Mouse (Mus musculus): ENCODE data around the gene Pnp2. TPM values are rescaled to one million over a fixed set of nuclear protein-coding genes. Genes with fewer than 3 reads are reported as not detected.
"Not testable (repeated sequence)": the region's sequence is repeated elsewhere in the genome, so short reads cannot be mapped to it uniquely, and the experiment has no call there.

Gene Pnp2
- polyA plus RNA-seq, 1 experiment from 2014 or later, result 0.18 TPM

DNA sequence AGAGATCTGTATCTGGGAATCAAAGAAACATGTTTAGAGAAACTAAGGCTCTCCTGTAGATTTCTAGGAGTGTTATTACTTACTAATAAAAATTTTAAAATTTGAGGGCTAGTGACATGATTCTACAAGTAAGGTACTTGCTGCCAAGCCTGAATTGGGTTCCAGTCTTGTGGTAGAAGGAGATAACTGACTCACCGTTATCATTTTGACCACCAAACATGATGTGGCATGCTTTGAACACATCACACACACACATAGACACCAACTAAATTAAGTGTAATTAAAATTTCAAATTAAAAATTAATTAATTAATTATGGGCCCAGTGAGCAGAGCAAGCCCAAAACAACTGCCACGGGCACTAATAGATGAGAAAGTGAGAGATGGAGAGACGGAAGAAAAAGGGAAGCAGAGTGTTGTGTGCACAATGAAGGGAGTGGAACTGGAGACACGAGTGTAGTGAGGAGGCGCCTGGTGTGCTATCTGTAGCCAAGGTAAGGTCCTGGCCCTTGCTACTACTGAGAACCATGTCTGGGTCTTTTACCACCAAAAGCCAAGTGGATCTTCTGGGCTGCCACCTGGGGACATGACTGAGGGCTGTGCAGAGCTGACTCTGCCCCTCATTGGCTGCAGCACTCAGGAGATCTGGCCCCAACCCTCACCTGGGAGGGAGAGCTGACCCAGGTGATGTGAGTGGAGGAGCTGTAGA is 2.6 kb downstream of the Pnp2 start:
- not testable (repeated sequence) for H3K4me1 ChIP-seq (replicated peaks); H3K27ac ChIP-seq; H3K4me3 ChIP-seq; H3K9me3 ChIP-seq (replicated peaks); ATAC-seq (replicated peaks; ENCODE audit: insufficient number of reproducible peaks, insufficient read depth, low FRiP score, low read depth); H3K9ac ChIP-seq; H3K36me3 ChIP-seq; H3K4me2 ChIP-seq; H3K27me3 ChIP-seq
- WGBS, result 87% methylated on average over 5 of the region's 5 CpGs

DNA sequence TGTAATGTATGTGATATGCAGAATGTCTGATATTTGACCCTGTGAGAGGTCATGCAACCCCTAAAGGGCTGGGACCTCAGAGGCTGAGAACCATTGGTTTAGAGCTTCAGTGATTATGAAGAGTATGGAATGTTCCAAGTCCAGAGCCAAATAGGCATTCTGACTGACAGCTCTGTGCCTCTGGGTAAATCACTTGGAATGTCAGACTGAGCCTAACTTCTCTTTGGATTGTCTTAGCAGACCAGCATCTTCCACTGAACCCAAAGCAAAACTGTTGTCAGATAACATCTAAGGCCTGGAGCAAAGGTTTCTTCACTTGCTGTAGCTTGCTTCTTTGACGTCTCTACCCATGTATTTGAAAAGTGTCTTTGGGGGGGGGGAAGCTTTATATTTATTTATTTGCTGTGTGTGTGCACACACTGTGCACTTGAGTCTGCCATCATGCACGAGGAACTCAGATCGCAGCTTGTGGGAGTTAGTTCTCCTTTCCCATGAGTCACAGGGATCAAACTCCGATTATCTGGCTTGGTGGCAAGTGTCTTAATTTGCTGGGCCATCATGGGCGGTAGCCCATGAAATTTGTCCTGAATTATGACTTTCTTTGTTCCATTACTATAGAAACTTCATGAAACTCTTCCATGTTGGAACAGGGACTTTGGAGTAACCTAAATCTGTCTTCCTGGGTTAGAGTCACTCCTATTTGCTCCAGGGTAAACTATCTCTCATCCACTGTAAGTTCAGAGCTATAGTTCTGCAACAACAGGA is 12.6 kb downstream of the Pnp2 start:
- no peak overlapping the region for H3K4me3 ChIP-seq
- no peaks in the 10 kb centered on the region for H3K9me3 ChIP-seq (replicated peaks)
- 84% methylated on average over 5 of the region's 5 CpGs for WGBS
- no peak overlapping the region for H3K27ac ChIP-seq
- H3K4me2 ChIP-seq, result no peak overlapping the region
- no peaks in the 10 kb centered on the region for H3K36me3 ChIP-seq
- peaks cover 4% of the 10 kb centered on the region for H3K4me1 ChIP-seq (replicated peaks)
- H3K9ac ChIP-seq, result no peak overlapping the region
- ATAC-seq (replicated peaks; ENCODE audit: insufficient number of reproducible peaks, insufficient read depth, low FRiP score, low read depth), result no peak
- H3K27me3 ChIP-seq, result no peaks in the 10 kb centered on the region

DNA sequence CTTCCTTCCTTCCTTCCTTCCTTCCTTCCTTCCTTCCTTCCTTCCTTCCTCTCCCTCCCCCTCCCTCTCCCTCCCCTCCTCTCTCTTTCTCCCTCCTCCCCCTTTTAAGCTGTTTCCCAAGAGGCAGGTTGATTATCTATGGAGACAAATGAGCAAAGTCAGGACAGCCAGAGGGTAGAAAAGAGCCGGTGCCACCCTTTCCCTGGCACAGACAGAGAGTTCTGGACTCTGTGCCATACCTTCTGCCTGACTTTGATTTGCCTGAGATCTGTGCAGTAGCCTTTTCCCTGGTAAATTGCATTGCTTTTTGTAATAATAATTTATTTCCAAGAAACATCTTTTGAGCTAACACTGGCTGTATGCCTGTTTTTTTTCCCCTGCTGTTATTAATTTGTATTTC is 13.2 kb downstream of the Pnp2 start:
- no peaks in the 10 kb centered on the region for H3K27me3 ChIP-seq
- no peak overlapping the region; the same call in 1 of the 2 replicates for H3K27ac ChIP-seq
- no peak overlapping the region for H3K4me3 ChIP-seq
- H3K4me1 ChIP-seq (replicated peaks), result peaks cover 4% of the 10 kb centered on the region
- whole genome bisulfite sequencing, result 25% methylated on average over 1 of the region's 1 CpGs
- no peak overlapping the region for H3K4me2 ChIP-seq
- no peaks in the 10 kb centered on the region for H3K36me3 ChIP-seq
- ATAC-seq (replicated peaks; ENCODE audit: insufficient number of reproducible peaks, insufficient read depth, low FRiP score, low read depth), result no peak
- H3K9ac ChIP-seq, result no peak overlapping the region
- H3K9me3 ChIP-seq (replicated peaks), result no peaks in the 10 kb centered on the region

DNA sequence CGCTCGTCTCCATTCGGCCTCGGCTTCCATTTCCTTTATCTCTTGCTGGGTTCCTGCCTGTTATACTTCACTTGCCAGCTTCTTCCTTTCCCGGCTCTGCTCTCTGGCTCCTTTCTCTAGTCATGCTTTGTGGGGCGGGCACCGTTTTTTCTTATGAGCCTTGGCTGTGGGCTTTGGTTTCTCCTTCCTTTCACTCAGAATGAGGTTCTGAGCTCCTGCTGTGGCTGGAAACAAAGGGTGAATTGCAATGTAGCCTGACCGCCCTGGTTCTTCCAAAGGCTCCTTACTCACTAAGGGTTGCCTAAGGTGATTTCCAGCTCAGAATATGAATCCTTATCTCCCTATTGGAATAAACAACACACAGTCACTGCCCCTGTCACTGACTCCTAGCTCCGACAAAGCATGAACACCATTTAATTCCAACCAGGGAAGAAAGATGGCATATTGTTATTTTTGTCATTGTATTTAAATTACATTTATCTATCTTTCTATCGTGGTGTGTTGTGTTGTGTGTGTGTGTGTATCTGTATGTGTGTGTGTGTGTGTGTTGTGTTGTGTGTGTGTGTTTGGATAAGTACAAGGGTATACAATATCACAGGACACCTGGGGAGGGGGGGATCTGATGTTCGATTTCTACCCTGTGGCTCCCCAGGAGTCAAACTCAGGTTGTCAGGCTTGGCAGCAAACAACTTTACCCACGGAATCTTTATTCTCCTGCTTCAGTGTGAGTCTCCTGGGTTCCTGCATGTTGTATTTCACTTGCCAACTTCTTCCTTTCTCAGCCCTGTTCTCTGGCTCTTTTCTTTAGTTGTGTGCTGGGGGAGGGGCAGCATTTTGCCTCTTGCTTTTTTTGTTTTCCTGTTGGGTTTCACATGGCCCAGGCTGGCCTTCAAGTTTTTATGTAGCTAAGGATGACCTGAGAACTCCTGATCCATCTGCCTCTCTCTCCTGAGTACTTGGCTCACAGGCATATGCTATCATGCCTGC is 14.1 kb downstream of the Pnp2 start:
- H3K9ac ChIP-seq, result no peak overlapping the region
- H3K9me3 ChIP-seq (replicated peaks), result no peaks in the 10 kb centered on the region
- no peak overlapping the region for H3K4me3 ChIP-seq
- no peaks in the 10 kb centered on the region for H3K36me3 ChIP-seq
- no peak for ATAC-seq (replicated peaks; ENCODE audit: insufficient number of reproducible peaks, insufficient read depth, low FRiP score, low read depth)
- H3K27ac ChIP-seq, result no peak overlapping the region; the same call in 1 of the 2 replicates
- 22% methylated on average over 12 of the region's 12 CpGs for WGBS
- H3K27me3 ChIP-seq, result no peaks in the 10 kb centered on the region
- peaks cover 6% of the 10 kb centered on the region for H3K4me1 ChIP-seq (replicated peaks)
- peak overlapping the region; percentile 35; the same call in 1 of the 2 replicates for H3K4me2 ChIP-seq

- H3K27me3 ChIP-seq, result no peaks in the 10 kb centered on the region
- H3K9me3 ChIP-seq (replicated peaks), result no peaks in the 10 kb centered on the region
- no peak overlapping the region for H3K4me2 ChIP-seq
- no peak overlapping the region for H3K9ac ChIP-seq
- H3K4me3 ChIP-seq, result no peak overlapping the region
- H3K4me1 ChIP-seq (replicated peaks), result peaks cover 6% of the 10 kb centered on the region
- H3K36me3 ChIP-seq, result no peaks in the 10 kb centered on the region
- 59% methylated on average over 1 of the region's 1 CpGs for WGBS
- no peak for ATAC-seq (replicated peaks; ENCODE audit: insufficient number of reproducible peaks, insufficient read depth, low FRiP score, low read depth)
- no peak overlapping the region for H3K27ac ChIP-seq
These were observed 15.0 kb downstream of the Pnp2 start for GRCm38 (mm10) chr14:50970822-50971221.

DNA sequence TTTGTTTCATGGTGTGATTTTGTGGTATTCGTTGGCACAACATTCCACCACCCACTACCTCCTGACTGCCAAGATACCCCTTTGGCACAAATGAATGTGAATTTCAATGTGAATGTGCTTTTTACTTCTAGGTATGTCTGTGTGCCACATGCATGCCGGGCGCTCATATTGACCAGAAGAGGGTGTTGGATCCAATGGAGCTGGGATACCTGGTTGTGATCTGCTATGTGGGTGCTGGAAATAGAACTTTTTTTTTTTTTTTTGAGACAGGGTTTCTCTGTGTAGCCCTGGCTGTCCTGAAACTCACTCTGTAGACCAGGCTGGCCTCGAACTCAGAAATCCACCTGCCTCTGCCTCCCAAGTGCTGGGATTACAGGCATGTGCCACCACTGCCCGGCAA is 17.3 kb downstream of the Pnp2 start:
- H3K9me3 ChIP-seq (replicated peaks); H3K9ac ChIP-seq; H3K27ac ChIP-seq; H3K4me2 ChIP-seq; ATAC-seq (replicated peaks; ENCODE audit: insufficient number of reproducible peaks, insufficient read depth, low FRiP score, low read depth); H3K36me3 ChIP-seq; H3K4me1 ChIP-seq (replicated peaks); H3K27me3 ChIP-seq; H3K4me3 ChIP-seq: not testable (repeated sequence)
- WGBS, result 94% methylated on average over 5 of the region's 5 CpGs

- no peak overlapping the region for H3K9ac ChIP-seq
- no peak overlapping the region for H3K4me3 ChIP-seq
- H3K27ac ChIP-seq, result no peak overlapping the region
- peaks cover 9% of the 10 kb centered on the region for H3K4me1 ChIP-seq (replicated peaks)
- ATAC-seq (replicated peaks; ENCODE audit: insufficient number of reproducible peaks, insufficient read depth, low FRiP score, low read depth), result no peak
- H3K4me2 ChIP-seq, result no peak overlapping the region
- H3K27me3 ChIP-seq, result no peaks in the 10 kb centered on the region
- H3K36me3 ChIP-seq, result no peaks in the 10 kb centered on the region
- WGBS, result 40% methylated on average over 4 of the region's 4 CpGs
- H3K9me3 ChIP-seq (replicated peaks), result no peaks in the 10 kb centered on the region
These were observed 17.9 kb downstream of the Pnp2 start for GRCm38 (mm10) chr14:50973700-50974099.

GRCm38 (mm10) chr14:50975001-50975400 is 19.2 kb downstream of the Pnp2 start:
- Histone ChIP-seq H3K27ac (no peak overlapping the region), H3K4me2 (no peak overlapping the region), H3K4me1 (replicated peaks) (peaks cover 5% of the 10 kb centered on the region; the same call in 1 of the 2 replicates), H3K4me3 (no peak overlapping the region), H3K36me3 (no peaks in the 10 kb centered on the region), H3K9ac (no peak overlapping the region), H3K9me3 (replicated peaks) (no peaks in the 10 kb centered on the region), H3K27me3 (no peaks in the 10 kb centered on the region)
- no peak for ATAC-seq (replicated peaks; ENCODE audit: insufficient number of reproducible peaks, insufficient read depth, low FRiP score, low read depth)
- WGBS, result 57% methylated on average over 5 of the region's 5 CpGs

- no peaks in the 10 kb centered on the region for H3K27me3 ChIP-seq
- no peak overlapping the region for H3K4me3 ChIP-seq
- H3K4me1 ChIP-seq (replicated peaks), result peaks cover 5% of the 10 kb centered on the region; the same call in 1 of the 2 replicates
- no peaks in the 10 kb centered on the region for H3K9me3 ChIP-seq (replicated peaks)
- H3K9ac ChIP-seq, result no peak overlapping the region
- H3K36me3 ChIP-seq, result no peaks in the 10 kb centered on the region
- peak overlapping the region; percentile 26 for H3K4me2 ChIP-seq
- ATAC-seq (replicated peaks; ENCODE audit: insufficient number of reproducible peaks, insufficient read depth, low FRiP score, low read depth), result 0 out of 2 replicates have a peak, but pooled peaks have one; percentile 32
- H3K27ac ChIP-seq, result no peak overlapping the region
- WGBS, result 27% methylated on average over 9 of the region's 9 CpGs
These were observed 20.9 kb downstream of the Pnp2 start for GRCm38 (mm10) chr14:50976674-50977073.

GRCm38 (mm10) chr14:50978451-50978850 is 22.7 kb downstream of the Pnp2 start:
- H3K4me3 ChIP-seq, H3K27me3 ChIP-seq: not testable (repeated sequence)

GRCm38 (mm10) chr14:50979631-50980030 is 23.8 kb downstream of the Pnp2 start:
- no peak overlapping the region for H3K9ac ChIP-seq
- H3K9me3 ChIP-seq (replicated peaks), result no peaks in the 10 kb centered on the region
- no peak overlapping the region for H3K27ac ChIP-seq
- no peak for ATAC-seq (replicated peaks; ENCODE audit: insufficient number of reproducible peaks, insufficient read depth, low FRiP score, low read depth)
- no peaks in the 10 kb centered on the region for H3K36me3 ChIP-seq
- 0 out of 2 replicates have a peak, but pooled peaks cover 2% of the 10 kb centered on the region for H3K4me1 ChIP-seq (replicated peaks)
- no peak overlapping the region for H3K4me3 ChIP-seq
- no peaks in the 10 kb centered on the region for H3K27me3 ChIP-seq
- no peak overlapping the region for H3K4me2 ChIP-seq

More at GRCm38 (mm10) chr14:50978451-50978850, 22.7 kb downstream of the Pnp2 start:
- not testable (repeated sequence) for H3K9ac ChIP-seq; H3K4me1 ChIP-seq (replicated peaks); H3K27ac ChIP-seq; H3K4me2 ChIP-seq; ATAC-seq (replicated peaks; ENCODE audit: insufficient number of reproducible peaks, insufficient read depth, low FRiP score, low read depth); H3K36me3 ChIP-seq; H3K9me3 ChIP-seq (replicated peaks)
- 81% methylated on average over 6 of the region's 6 CpGs for WGBS
